Mouse (Mus musculus) heart, embryonic 14.5 days (tissue): ENCODE measurements at regions not wholly inside any gene's neighbourhood (a gene's known extent, or its start where the extent isn't known, plus 50 kb on each side); places are given as distances from the start of the nearest gene placed in this dataset.

Source experiments
- ATAC-seq: fragments of 200-750 bp; cut with Nextera tagmentation; 2 replicates; pipeline ENCODE4 v1.8.0; 2017; ENCODE audit warnings: low read depth, moderate TSS enrichment; ENCODE audit not compliant: insufficient number of reproducible peaks, insufficient read depth, low FRiP score
- H3K27ac ChIP-seq, 2 experiments: fragments of 200-500 bp in 1 of 2; fragments of 300-500 bp in 1 of 2; sonication (generic) in 1 of 2; replicated peaks in 1 of 2; 2 replicates each; pipeline ENCODE4 v1.5.1; 2012 to 2014; ENCODE audit warnings: low read depth in 2 of 2, low read length in 2 of 2, control low read depth in 1 of 2, mild to moderate bottlenecking in 1 of 2, mixed read lengths in 1 of 2; ENCODE audit not compliant: control insufficient read depth in 1 of 2, insufficient read depth in 1 of 2
- H3K27me3 ChIP-seq: fragments of 300-500 bp; sonication (generic); 2 replicates; pipeline ENCODE4 v1.6.1; 2014; ENCODE audit warnings: mild to moderate bottlenecking, low read length, control low read depth; ENCODE audit not compliant: control insufficient read depth, insufficient read depth
- H3K36me3 ChIP-seq: fragments of 300-500 bp; sonication (generic); 2 replicates; pipeline ENCODE4 v1.6.1; 2014; ENCODE audit warnings: mild to moderate bottlenecking, control low read depth, low read length, mixed read lengths; ENCODE audit not compliant: control insufficient read depth, insufficient read depth
- H3K4me1 ChIP-seq, 2 experiments: fragments of 200-500 bp in 1 of 2; fragments of 300-500 bp in 1 of 2; sonication (generic) in 1 of 2; 2 replicates each; pipeline ENCODE4 v1.6.1; 2012 to 2014; ENCODE audit warnings: low read length in 2 of 2, control low read depth in 1 of 2, mixed read lengths in 1 of 2; ENCODE audit not compliant: control insufficient read depth in 2 of 2, insufficient read depth in 2 of 2
- H3K4me2 ChIP-seq: fragments of 300-500 bp; sonication (generic); 2 replicates; pipeline ENCODE4 v1.6.1; 2014; ENCODE audit warnings: mild to moderate bottlenecking, low read length
- H3K4me3 ChIP-seq, 2 experiments: fragments of 200-500 bp in 1 of 2; fragments of 300-500 bp in 1 of 2; sonication (generic) in 1 of 2; 2 replicates each; pipeline ENCODE4 v1.5.1; 2012 to 2014; ENCODE audit warnings: low read length in 2 of 2, mild to moderate bottlenecking in 2 of 2, control low read depth in 1 of 2, low read depth in 1 of 2, moderate library complexity in 1 of 2; ENCODE audit not compliant: control insufficient read depth in 1 of 2, insufficient read depth in 1 of 2
- H3K9ac ChIP-seq: fragments of 300-500 bp; sonication (generic); 2 replicates; pipeline ENCODE4 v1.6.1; 2014; ENCODE audit warnings: mild to moderate bottlenecking, low read length
- H3K9me3 ChIP-seq: fragments of 300-500 bp; sonication (generic); 2 replicates; pipeline ENCODE4 v1.6.1; 2016; ENCODE audit warnings: low read length, control low read depth; ENCODE audit not compliant: control insufficient read depth
- WGBS: fragments of 180-500 bp; shearing (Covaris S2); extraction: QIAGEN DNeasy Blood & Tissue Kit; methylation state at CpG from one replicate; pipeline ENCODE4 v1.1.7; 2014; 5-methylcytosine and 5-hydroxymethylcytosine counted together

DNA sequence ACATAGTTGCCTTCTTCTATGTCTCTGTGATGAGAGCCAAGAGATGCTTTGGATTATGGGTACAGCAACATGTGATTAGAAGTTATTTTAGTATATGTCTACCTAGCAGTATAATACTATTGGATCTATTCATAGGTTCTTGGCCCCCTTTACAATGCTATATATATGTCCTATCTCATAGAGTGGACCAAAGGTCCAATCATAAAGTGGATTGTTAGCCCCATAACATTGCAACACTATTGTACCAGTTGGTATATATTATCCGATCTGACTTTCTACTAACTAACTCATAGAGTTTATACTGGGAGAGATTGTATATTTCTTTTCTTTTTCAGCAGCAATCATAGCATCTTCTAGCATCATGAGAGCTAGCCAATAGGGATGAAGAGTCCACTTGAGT, 491.7 kb upstream of the Zeb2 start:
- H3K4me1 ChIP-seq = no peaks in the 10 kb centered on the region
- no peak overlapping the region for H3K27ac ChIP-seq
- no peaks in the 10 kb centered on the region for H3K27me3 ChIP-seq
- no peak for ATAC-seq
- H3K36me3 ChIP-seq = no peaks in the 10 kb centered on the region
- H3K9me3 ChIP-seq = no peaks in the 10 kb centered on the region
- H3K4me2 ChIP-seq = no peak overlapping the region
- no peak overlapping the region for H3K4me3 ChIP-seq
- H3K9ac ChIP-seq = no peak overlapping the region
- 93% methylated on average over 1 of the region's 1 CpGs for WGBS

DNA sequence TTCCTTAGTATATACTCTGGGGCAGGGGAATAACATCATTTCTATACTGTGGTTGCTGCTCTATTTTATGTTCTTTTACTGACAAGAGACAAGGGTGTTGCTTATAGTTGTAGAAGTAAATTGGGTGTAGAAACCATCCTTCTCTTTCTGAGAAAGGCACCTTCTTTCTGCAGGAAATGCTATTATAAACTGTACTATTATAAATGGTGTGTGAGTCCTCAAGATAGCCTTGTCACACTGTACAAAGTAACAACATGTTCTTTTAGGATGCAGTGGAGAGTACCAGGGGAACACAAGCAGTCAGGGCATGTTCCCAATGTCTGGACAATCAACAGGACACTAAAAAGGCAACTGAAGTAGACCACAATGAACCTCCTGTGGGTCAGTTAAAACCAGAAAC, 490.2 kb upstream of the Zeb2 start:
- no peak for ATAC-seq
- Histone ChIP-seq H3K27me3 (no peaks in the 10 kb centered on the region), H3K27ac (no peak overlapping the region)

GRCm38 (mm10) chr2:45601332-45601900, 484.2 kb upstream of the Zeb2 start:
- Histone ChIP-seq H3K4me3 (no peak overlapping the region), H3K27me3 (no peaks in the 10 kb centered on the region), H3K27ac (no peak overlapping the region), H3K9me3 (no peaks in the 10 kb centered on the region), H3K9ac (no peak overlapping the region), H3K4me2 (no peak overlapping the region), H3K36me3 (no peaks in the 10 kb centered on the region), H3K4me1 (no peaks in the 10 kb centered on the region)
- 67% methylated on average over 6 of the region's 6 CpGs for WGBS
- no peak for ATAC-seq

More for the DNA sequence above, 490.2 kb upstream of the Zeb2 start:
- Histone ChIP-seq H3K4me2 (no peak overlapping the region), H3K4me3 (no peak overlapping the region), H3K9me3 (no peaks in the 10 kb centered on the region), H3K36me3 (no peaks in the 10 kb centered on the region), H3K9ac (no peak overlapping the region), H3K4me1 (no peaks in the 10 kb centered on the region)

DNA sequence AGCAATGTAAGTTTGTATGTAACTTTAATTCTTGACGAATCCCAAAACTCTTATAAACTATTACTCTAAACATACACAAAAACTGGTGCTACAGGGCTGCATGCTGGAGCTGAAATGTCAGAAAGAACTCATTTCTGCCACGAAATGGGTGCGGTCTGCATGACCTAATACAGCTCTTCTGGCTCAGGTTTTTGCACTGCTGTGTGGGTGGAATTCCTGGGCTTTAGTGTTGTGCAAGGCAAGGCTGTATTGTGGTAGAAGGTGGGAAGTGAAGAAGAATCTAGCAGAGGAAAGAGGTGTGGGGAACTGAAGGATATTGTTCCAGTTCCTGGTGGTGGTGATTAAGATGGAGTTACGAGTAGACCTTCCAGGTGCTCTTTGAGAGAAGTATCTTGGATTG, 476.6 kb upstream of the Zeb2 start:
- Histone ChIP-seq H3K4me2 (no peak overlapping the region), H3K36me3 (no peaks in the 10 kb centered on the region), H3K9me3 (no peaks in the 10 kb centered on the region), H3K4me1 (no peaks in the 10 kb centered on the region), H3K27ac (no peak overlapping the region), H3K9ac (no peak overlapping the region), H3K4me3 (no peak overlapping the region), H3K27me3 (no peaks in the 10 kb centered on the region)
- WGBS = 69% methylated on average over 4 of the region's 4 CpGs
- no peak for ATAC-seq

DNA sequence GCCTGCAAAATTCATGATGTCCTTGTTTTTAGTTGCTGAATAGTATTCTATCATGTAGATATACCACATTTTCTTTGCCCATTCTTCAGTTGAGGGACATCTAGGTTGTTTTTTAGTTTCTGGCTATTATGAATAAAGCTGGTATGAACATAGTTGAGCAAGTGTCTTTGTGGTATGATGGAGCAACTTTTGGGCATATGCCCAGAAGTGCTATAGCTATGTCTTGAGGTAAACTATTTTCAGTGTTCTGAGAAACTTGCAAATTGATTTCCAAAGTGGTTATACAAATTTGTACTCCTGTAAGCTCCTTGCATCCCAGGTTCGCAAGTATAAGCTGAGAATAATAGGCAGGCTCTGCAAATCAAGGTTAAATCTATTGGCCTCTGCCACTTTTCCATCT, 473.8 kb upstream of the Zeb2 start:
- no peaks in the 10 kb centered on the region for H3K9me3 ChIP-seq
- H3K4me2 ChIP-seq = no peak overlapping the region
- H3K27ac ChIP-seq = no peak overlapping the region
- 93% methylated on average over 1 of the region's 1 CpGs for WGBS
- no peak for ATAC-seq
- no peak overlapping the region for H3K4me3 ChIP-seq
- H3K4me1 ChIP-seq = peaks cover 0 to 6% of the 10 kb centered on the region in 2 experiments; a peak in 1 of 4 replicates
- no peaks in the 10 kb centered on the region for H3K36me3 ChIP-seq
- no peak overlapping the region for H3K9ac ChIP-seq
- H3K27me3 ChIP-seq = no peaks in the 10 kb centered on the region

GRCm38 (mm10) chr2:45588248-45588647, 471.1 kb upstream of the Zeb2 start:
- no peaks in the 10 kb centered on the region for H3K27me3 ChIP-seq
- no peaks in the 10 kb centered on the region for H3K36me3 ChIP-seq
- ATAC-seq = no peak
- no peak overlapping the region for H3K4me2 ChIP-seq
- no peaks in the 10 kb centered on the region for H3K9me3 ChIP-seq
- H3K4me1 ChIP-seq = peaks cover 0 to 6% of the 10 kb centered on the region in 2 experiments; a peak in 1 of 4 replicates
- no peak overlapping the region for H3K27ac ChIP-seq
- WGBS = 80% methylated on average over 2 of the region's 2 CpGs
- H3K4me3 ChIP-seq = no peak overlapping the region
- H3K9ac ChIP-seq = no peak overlapping the region

GRCm38 (mm10) chr2:45586588-45587200, 469.5 kb upstream of the Zeb2 start:
- 38% methylated on average over 1 of the region's 1 CpGs for WGBS
- Histone ChIP-seq H3K4me3 (no peak overlapping the region), H3K9ac (no peak overlapping the region), H3K27ac (no peak overlapping the region), H3K9me3 (no peaks in the 10 kb centered on the region), H3K4me2 (no peak overlapping the region), H3K36me3 (no peaks in the 10 kb centered on the region), H3K4me1 (peaks cover 0 to 6% of the 10 kb centered on the region in 2 experiments; a peak in 1 of 4 replicates), H3K27me3 (no peaks in the 10 kb centered on the region)
- ATAC-seq = no peak

GRCm38 (mm10) chr2:45581549-45581925, 464.3 kb upstream of the Zeb2 start:
- peak; percentile 69; the same call in 1 of the 2 replicates for ATAC-seq
- WGBS = 34% methylated on average over 4 of the region's 4 CpGs
- peak overlapping the region; percentile 49 to 50 for H3K27ac ChIP-seq

More at GRCm38 (mm10) chr2:45581549-45581925, 464.3 kb upstream of the Zeb2 start:
- no peaks in the 10 kb centered on the region for H3K9me3 ChIP-seq
- no peak overlapping the region for H3K4me3 ChIP-seq
- H3K4me1 ChIP-seq = 0 out of 4 replicates have a peak, but pooled peaks cover 5 to 7% of the 10 kb centered on the region in 2 experiments
- H3K27me3 ChIP-seq = no peaks in the 10 kb centered on the region
- H3K36me3 ChIP-seq = no peaks in the 10 kb centered on the region
- H3K9ac ChIP-seq = no peak overlapping the region
- peak overlapping the region; percentile 42 for H3K4me2 ChIP-seq
